Mouse (Mus musculus): ENCODE results near the gene Prrt3. TPM values are rescaled to one million over a fixed set of nuclear protein-coding genes. Genes with fewer than 3 reads are reported as not detected.

Gene Prrt3
- polyA plus RNA-seq, 1 experiment from 2014 or later = 1.1 TPM

GRCm38 (mm10) chr6:113468512-113468911 is 33.2 kb downstream of the Prrt3 start:
- Histone ChIP-seq H3K27ac (no peak overlapping the region), H3K4me2 (peak overlapping the region; percentile 70; the same call in 1 of the 2 replicates), H3K27me3 (peaks cover 14% of the 10 kb centered on the region), H3K9ac (no peak overlapping the region), H3K36me3 (no peaks in the 10 kb centered on the region), H3K4me3 (replicated peaks) (no peak overlapping the region), H3K4me1 (peaks cover 38% of the 10 kb centered on the region), H3K9me3 (replicated peaks) (no peaks in the 10 kb centered on the region)
- ATAC-seq (replicated peaks; ENCODE audit: low FRiP score) = no peak
- WGBS = 75% methylated on average over 3 of the region's 3 CpGs

DNA sequence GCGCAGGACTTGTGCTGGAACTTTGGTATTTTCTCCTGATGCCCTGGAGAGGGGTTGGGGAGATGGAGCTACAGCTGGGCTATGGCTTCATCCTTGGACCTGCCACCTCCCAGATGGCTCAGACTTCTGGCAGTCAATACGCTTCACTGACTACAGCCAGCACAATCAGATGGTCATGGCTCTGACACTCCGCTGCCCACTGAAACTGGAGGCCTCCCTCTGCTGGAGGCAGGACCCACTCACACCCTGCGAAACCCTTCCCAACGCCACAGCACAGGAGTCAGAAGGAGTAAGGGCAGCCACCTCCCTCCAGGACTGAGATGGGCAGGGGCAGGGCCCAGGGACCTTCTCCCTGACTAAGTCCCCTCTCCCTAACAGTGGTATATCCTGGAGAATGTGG is 36.1 kb downstream of the Prrt3 start:
- Histone ChIP-seq H3K9ac (no peak overlapping the region), H3K9me3 (replicated peaks) (no peaks in the 10 kb centered on the region), H3K27ac (no peak overlapping the region), H3K4me2 (no peak overlapping the region), H3K36me3 (no peaks in the 10 kb centered on the region), H3K27me3 (peaks cover 9% of the 10 kb centered on the region), H3K4me1 (peaks cover 19% of the 10 kb centered on the region), H3K4me3 (replicated peaks) (no peak overlapping the region)
- ATAC-seq (replicated peaks; ENCODE audit: low FRiP score) = peak; percentile 68
- WGBS = 37% methylated on average over 5 of the region's 5 CpGs

DNA sequence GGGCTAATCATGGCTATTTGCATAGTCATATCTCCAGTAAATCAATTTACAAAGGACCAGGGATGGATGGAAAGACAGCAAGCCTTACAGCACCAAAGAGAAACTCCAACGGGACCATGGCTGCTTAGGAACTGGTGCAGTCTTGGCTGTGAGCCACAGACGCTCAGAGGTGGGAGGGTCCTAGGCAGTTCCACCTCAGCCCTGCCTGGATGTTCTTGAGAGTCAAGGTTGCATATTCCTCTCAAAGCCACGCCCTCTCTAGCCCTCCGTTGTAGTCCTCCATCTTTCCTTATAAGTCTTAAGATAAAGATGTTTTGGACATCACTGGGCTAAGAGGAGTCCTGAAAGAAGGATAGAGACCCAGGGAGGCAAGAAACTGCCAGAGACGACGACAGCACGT is 37.7 kb downstream of the Prrt3 start:
- Histone ChIP-seq H3K9ac (no peak overlapping the region), H3K4me2 (no peak overlapping the region), H3K36me3 (no peaks in the 10 kb centered on the region), H3K9me3 (replicated peaks) (no peaks in the 10 kb centered on the region), H3K27ac (no peak overlapping the region), H3K27me3 (no peaks in the 10 kb centered on the region; the same call in 1 of the 2 replicates), H3K4me1 (peaks cover 10% of the 10 kb centered on the region), H3K4me3 (replicated peaks) (no peak overlapping the region)
- WGBS = 63% methylated on average over 7 of the region's 7 CpGs
- no peak for ATAC-seq (replicated peaks; ENCODE audit: low FRiP score)

GRCm38 (mm10) chr6:113458635-113459034 is 43.1 kb downstream of the Prrt3 start:
- Histone ChIP-seq H3K4me1 (0 out of 2 replicates have a peak, but pooled peaks cover 7% of the 10 kb centered on the region), H3K9me3 (replicated peaks) (no peaks in the 10 kb centered on the region), H3K27ac (peak overlapping the region; percentile 60; the same call in 1 of the 2 replicates), H3K27me3 (no peaks in the 10 kb centered on the region; the same call in 1 of the 2 replicates), H3K9ac (no peak overlapping the region), H3K4me3 (replicated peaks) (peak overlapping the region; percentile 10; the same call in 1 of the 2 replicates), H3K4me2 (peak overlapping the region; percentile 34; the same call in 1 of the 2 replicates), H3K36me3 (no peaks in the 10 kb centered on the region)
- 51% methylated on average over 10 of the region's 10 CpGs for WGBS
- peak; percentile 67; the same call in 1 of the 2 replicates for ATAC-seq (replicated peaks; ENCODE audit: low FRiP score)

- no peak for ATAC-seq (replicated peaks; ENCODE audit: low FRiP score)
- no peaks in the 10 kb centered on the region; the same call in 1 of the 2 replicates for H3K27me3 ChIP-seq
- no peak within 1 kb of the TSS for H3K9ac ChIP-seq
- H3K27ac ChIP-seq = peak within 1 kb of the TSS; percentile 60; the same call in 1 of the 2 replicates
- 55% methylated on average over 10 of the region's 10 CpGs for WGBS
- no peaks in the 10 kb centered on the region for H3K36me3 ChIP-seq
- 0 out of 2 replicates have a peak, but pooled peaks cover 7% of the 10 kb centered on the region for H3K4me1 ChIP-seq
- peak within 1 kb of the TSS; percentile 34; the same call in 1 of the 2 replicates for H3K4me2 ChIP-seq
- no peaks in the 10 kb centered on the region for H3K9me3 ChIP-seq (replicated peaks)
- peak within 1 kb of the TSS; percentile 10; the same call in 1 of the 2 replicates for H3K4me3 ChIP-seq (replicated peaks)
These were observed 43.7 kb downstream of the Prrt3 start, which contains the start of gene Il17re for GRCm38 (mm10) chr6:113457952-113458534. Gene Il17re, plus strand, starts transcription at chr6:113458484.

- 49% methylated on average over 5 of the region's 5 CpGs for WGBS
- ATAC-seq (replicated peaks; ENCODE audit: low FRiP score) = no peak
- H3K27me3 ChIP-seq = no peaks in the 10 kb centered on the region; the same call in 1 of the 2 replicates
- no peaks in the 10 kb centered on the region for H3K9me3 ChIP-seq (replicated peaks)
- no peak overlapping the region for H3K4me2 ChIP-seq
- H3K27ac ChIP-seq = no peak overlapping the region
- H3K36me3 ChIP-seq = 0 out of 2 replicates have a peak, but pooled peaks cover under 1% of the 10 kb centered on the region
- H3K4me1 ChIP-seq = 0 out of 2 replicates have a peak, but pooled peaks cover 7% of the 10 kb centered on the region
- H3K4me3 ChIP-seq (replicated peaks) = no peak overlapping the region
- H3K9ac ChIP-seq = no peak overlapping the region
These were observed 46.7 kb downstream of the Prrt3 start for GRCm38 (mm10) chr6:113455007-113455406.

DNA sequence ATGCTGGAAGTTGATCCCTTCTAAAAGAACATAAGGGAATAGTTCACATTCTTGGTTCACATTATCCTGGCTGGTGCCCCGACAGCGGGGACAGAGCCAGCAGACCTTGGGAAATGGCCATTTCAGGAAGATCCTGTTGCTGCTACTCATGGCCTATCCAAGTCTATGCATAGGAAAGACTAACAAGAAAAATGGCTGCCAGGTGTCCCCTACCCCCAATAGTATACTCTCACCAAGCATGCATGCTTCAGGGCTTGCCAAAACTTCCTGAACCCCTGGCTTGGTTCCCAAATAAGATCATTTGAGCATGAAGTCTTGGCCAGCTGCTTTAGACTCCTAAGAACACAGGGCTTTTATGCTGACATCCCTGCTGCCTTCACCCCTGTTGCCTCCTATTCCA is 49.9 kb downstream of the Prrt3 start:
- Histone ChIP-seq H3K27ac (peak overlapping the region; percentile 54; the same call in 1 of the 2 replicates), H3K9ac (no peak overlapping the region)
- peak; percentile 40; the same call in 1 of the 2 replicates for ATAC-seq (replicated peaks; ENCODE audit: low FRiP score)

GRCm38 (mm10) chr6:113447639-113448038 is 54.1 kb downstream of the Prrt3 start:
- ATAC-seq (replicated peaks; ENCODE audit: low FRiP score) = no peak
- H3K4me3 ChIP-seq (replicated peaks) = no peak overlapping the region
- 97% methylated on average over 4 of the region's 4 CpGs for WGBS
- peaks cover 21% of the 10 kb centered on the region for H3K4me1 ChIP-seq
- no peak overlapping the region for H3K4me2 ChIP-seq
- H3K36me3 ChIP-seq = peaks cover 42% of the 10 kb centered on the region
- no peak overlapping the region for H3K27ac ChIP-seq
- H3K9me3 ChIP-seq (replicated peaks) = no peaks in the 10 kb centered on the region
- no peaks in the 10 kb centered on the region for H3K27me3 ChIP-seq
- no peak overlapping the region for H3K9ac ChIP-seq

More for the DNA sequence above, 49.9 kb downstream of the Prrt3 start:
- Histone ChIP-seq H3K4me2 (no peak overlapping the region), H3K4me3 (replicated peaks) (no peak overlapping the region), H3K9me3 (replicated peaks) (no peaks in the 10 kb centered on the region), H3K4me1 (no peaks in the 10 kb centered on the region), H3K36me3 (peaks cover 28% of the 10 kb centered on the region), H3K27me3 (no peaks in the 10 kb centered on the region)
- 70% methylated on average over 2 of the region's 2 CpGs for WGBS

GRCm38 (mm10) chr6:113444207-113444965 is 57.3 kb downstream of the Prrt3 start:
- peaks cover 28% of the 10 kb centered on the region for H3K4me1 ChIP-seq
- ATAC-seq (replicated peaks; ENCODE audit: low FRiP score) = 0 out of 2 replicates have a peak, but pooled peaks have one; percentile 18
- H3K4me3 ChIP-seq (replicated peaks) = no peak overlapping the region
- peaks cover 39% of the 10 kb centered on the region for H3K36me3 ChIP-seq
- H3K4me2 ChIP-seq = peak overlapping the region; percentile 23; the same call in 1 of the 2 replicates
- 73% methylated on average over 8 of the region's 8 CpGs for WGBS
- no peaks in the 10 kb centered on the region for H3K27me3 ChIP-seq
- no peaks in the 10 kb centered on the region for H3K9me3 ChIP-seq (replicated peaks)
- H3K9ac ChIP-seq = no peak overlapping the region
- peak overlapping the region; percentile 81 for H3K27ac ChIP-seq

Small RNAs within 50 kb of the gene (microRNA-seq; reads per million reads assigned to microRNA genes)
- gene Gm23365 = not detected

Other genes starting within 250 kb of the Prrt3 start
- gene Cpne9, start 219.6 kb downstream of the Prrt3 start, polyA plus RNA-seq (2015; fragmentation: Nextera tagmentation; extraction: Ambion mirVana) = 0.05 and 0.18 TPM in 2 replicates
- 19.2 and 20.4 TPM in 2 replicates for gene Brpf1, start 194.8 kb downstream of the Prrt3 start, polyA plus RNA-seq (2015; fragmentation: Nextera tagmentation; extraction: Ambion mirVana)
- gene Ogg1, start 175.0 kb downstream of the Prrt3 start, polyA plus RNA-seq (2015; fragmentation: Nextera tagmentation; extraction: Ambion mirVana) = 13.8 and 18.7 TPM in 2 replicates
- gene Camk1, start 157.9 kb downstream of the Prrt3 start, polyA plus RNA-seq (2015; fragmentation: Nextera tagmentation; extraction: Ambion mirVana) = 103 and 111 TPM in 2 replicates
- gene Tada3, start 124.0 kb downstream of the Prrt3 start, polyA plus RNA-seq (2015; fragmentation: Nextera tagmentation; extraction: Ambion mirVana) = 56.7 and 62.1 TPM in 2 replicates
- 403 and 405 TPM in 2 replicates for gene Arpc4, start 123.8 kb downstream of the Prrt3 start, polyA plus RNA-seq (2015; fragmentation: Nextera tagmentation; extraction: Ambion mirVana)
- gene Ttll3, start 112.7 kb downstream of the Prrt3 start, polyA plus RNA-seq (2015; fragmentation: Nextera tagmentation; extraction: Ambion mirVana) = 3.5 and 3.6 TPM in 2 replicates
- gene Rpusd3, start 82.6 kb downstream of the Prrt3 start, polyA plus RNA-seq (2015; fragmentation: Nextera tagmentation; extraction: Ambion mirVana) = 24.0 and 25.3 TPM in 2 replicates
- not detected in 2 replicates for gene Cidec, start 66.2 kb downstream of the Prrt3 start, polyA plus RNA-seq (2015; fragmentation: Nextera tagmentation; extraction: Ambion mirVana)
- 104 and 111 TPM in 2 replicates for gene Jagn1, start 59.4 kb downstream of the Prrt3 start, polyA plus RNA-seq (2015; fragmentation: Nextera tagmentation; extraction: Ambion mirVana)
- gene Il17re, start 43.4 kb downstream of the Prrt3 start, polyA plus RNA-seq (2015; fragmentation: Nextera tagmentation; extraction: Ambion mirVana) = 6.1 and 7.8 TPM in 2 replicates
- gene Il17rc, start 30.5 kb downstream of the Prrt3 start, polyA plus RNA-seq (2015; fragmentation: Nextera tagmentation; extraction: Ambion mirVana) = 18.5 and 19.6 TPM in 2 replicates
- gene Creld1, start 18.6 kb downstream of the Prrt3 start, polyA plus RNA-seq (2015; fragmentation: Nextera tagmentation; extraction: Ambion mirVana) = 35.7 and 37.2 TPM in 2 replicates
- gene Emc3, start 29.7 kb upstream of the Prrt3 start, polyA plus RNA-seq (2015; fragmentation: Nextera tagmentation; extraction: Ambion mirVana) = 108 and 111 TPM in 2 replicates
- 13.9 and 15.2 TPM in 2 replicates for gene Fancd2, start 29.8 kb upstream of the Prrt3 start, polyA plus RNA-seq (2015; fragmentation: Nextera tagmentation; extraction: Ambion mirVana)
- gene Fancd2os, start 98.8 kb upstream of the Prrt3 start, polyA plus RNA-seq (2015; fragmentation: Nextera tagmentation; extraction: Ambion mirVana) = 0.84 and 0.87 TPM in 2 replicates
- gene Brk1, start 102.8 kb upstream of the Prrt3 start, polyA plus RNA-seq (2015; fragmentation: Nextera tagmentation; extraction: Ambion mirVana) = 206 and 211 TPM in 2 replicates
- gene Vhl, start 122.0 kb upstream of the Prrt3 start, polyA plus RNA-seq (2015; fragmentation: Nextera tagmentation; extraction: Ambion mirVana) = 36.1 and 39.3 TPM in 2 replicates
- 5.2 and 5.3 TPM in 2 replicates for gene Irak2, start 136.5 kb upstream of the Prrt3 start, polyA plus RNA-seq (2015; fragmentation: Nextera tagmentation; extraction: Ambion mirVana)
- gene Tatdn2, start 195.1 kb upstream of the Prrt3 start, polyA plus RNA-seq (2015; fragmentation: Nextera tagmentation; extraction: Ambion mirVana) = 0.49 and 0.77 TPM in 2 replicates
- gene Ghrl, start 217.9 kb upstream of the Prrt3 start, polyA plus RNA-seq (2015; fragmentation: Nextera tagmentation; extraction: Ambion mirVana) = 0.81 and 1.2 TPM in 2 replicates
- 268 and 273 TPM in 2 replicates for gene Sec13, start 238.8 kb upstream of the Prrt3 start, polyA plus RNA-seq (2015; fragmentation: Nextera tagmentation; extraction: Ambion mirVana)

All from kidney, embryonic 15.5 days (tissue).